ENCODE assay signal across 8 mouse cellular contexts in genomic region chr17:87571345-87571932, GRCm38 (mm10).
DNase-seq lines count a peak whose midpoint lies in the region; ATAC-seq and TF ChIP-seq lines count a peak whose summit lies in the region.

No protein-coding gene starts in this region.

- H3K27ac ChIP-seq in ES-E14 (ENCODE audit: insufficient read depth, low read depth, low read length, poor library complexity, severe bottlenecking) = no peak overlapping the region
- H3K27ac ChIP-seq in forebrain, embryonic 15.5 days (replicated peaks) = no peak overlapping the region
- no peak overlapping the region for H3K27ac ChIP-seq in liver, embryonic 16.5 days (ENCODE audit: low read length)
- peak overlapping the region; percentile 78 for H3K27ac ChIP-seq in neural tube, embryonic 13.5 days (replicated peaks)

- in situ Hi-C loops in ES-E14 (cut with MboI; ENCODE audit: low sequenced_read_pairs in 2 of 2, unreplicated experiment in 2 of 2) = no loop called here

- peak; percentile 91 for ATAC-seq in forebrain, embryonic 15.5 days (replicated peaks)
- ATAC-seq in liver, embryonic 16.5 days (ENCODE audit: low read depth) = peak; percentile 64
- ATAC-seq in neural tube, embryonic 13.5 days (ENCODE audit: low read depth) = peak; percentile 93

- H3K36me3 ChIP-seq in ES-E14 (ENCODE audit: control insufficient read depth, insufficient read depth, low read length, poor library complexity, severe bottlenecking) = no peaks in the 10 kb centered on the region
- no peaks in the 10 kb centered on the region for H3K36me3 ChIP-seq in forebrain, embryonic 15.5 days
- H3K36me3 ChIP-seq in liver, embryonic 16.5 days (ENCODE audit: control insufficient read depth, insufficient read depth) = no peaks in the 10 kb centered on the region
- no peaks in the 10 kb centered on the region for H3K36me3 ChIP-seq in neural tube, embryonic 13.5 days

- peak overlapping the region; percentile 40 for H3K4me2 ChIP-seq in forebrain, embryonic 15.5 days (replicated peaks)
- peak overlapping the region; percentile 39 for H3K4me2 ChIP-seq in liver, embryonic 16.5 days (ENCODE audit: low read depth, low read length)
- H3K4me2 ChIP-seq in neural tube, embryonic 13.5 days = peak overlapping the region; percentile 49

- no peaks in the 10 kb centered on the region for H3K9me3 ChIP-seq in ES-E14 (ENCODE audit: control insufficient read depth, insufficient read depth, low read depth, low read length)
- H3K9me3 ChIP-seq in forebrain, embryonic 15.5 days = no peaks in the 10 kb centered on the region
- H3K9me3 ChIP-seq in liver, embryonic 16.5 days (replicated peaks; ENCODE audit: control insufficient read depth, low read length) = no peaks in the 10 kb centered on the region
- H3K9me3 ChIP-seq in neural tube, embryonic 13.5 days = no peaks in the 10 kb centered on the region

- H3K9ac ChIP-seq in ES-E14 (ENCODE audit: insufficient read depth, low read depth, low read length, poor library complexity, severe bottlenecking) = no peak overlapping the region
- no peak overlapping the region for H3K9ac ChIP-seq in forebrain, embryonic 15.5 days (replicated peaks)
- H3K9ac ChIP-seq in liver, embryonic 16.5 days (ENCODE audit: low read depth, low read length) = no peak overlapping the region
- H3K9ac ChIP-seq in neural tube, embryonic 13.5 days = peak overlapping the region; percentile 58

- H3K4me3 ChIP-seq in ES-E14 (ENCODE audit: insufficient read depth in 1 of 2, low read depth in 1 of 2, low read length in 2 of 2, poor library complexity in 1 of 2, severe bottlenecking in 1 of 2) = peak overlapping the region in 1 of 2 experiments; percentile 9; a peak in 1 of 4 replicates
- H3K4me3 ChIP-seq in forebrain, embryonic 15.5 days = peak overlapping the region; percentile 20
- peak overlapping the region; percentile 3; the same call in 1 of the 2 replicates for H3K4me3 ChIP-seq in liver, embryonic 16.5 days (ENCODE audit: low read depth, low read length)
- peak overlapping the region; percentile 12 for H3K4me3 ChIP-seq in neural tube, embryonic 13.5 days

- DNase-seq in ES-E14 (ENCODE audit: low read depth, low spot score) = peak; percentile 88
- DNase-seq in cerebellum, adult 11-12 months = peak; percentile 88
- peak; percentile 92 to 97 for DNase-seq in heart, postnatal 14 days
- peak; percentile 85 for DNase-seq in large intestine, adult 2 months (ENCODE audit: low read depth, low spot score)
- peak; percentile 87 for DNase-seq in telencephalon, adult 2 months (ENCODE audit: low read depth, low spot score)

- intact Hi-C loops in heart, postnatal 14 days (cut with DNase I) = loop anchor here (1.0 to 5.0 kb wide), 5 partner anchors 41 to 529 kb away; partner anchors contain the start of gene Calm2

- no peaks in the 10 kb centered on the region for H3K27me3 ChIP-seq in forebrain, embryonic 15.5 days
- no peaks in the 10 kb centered on the region for H3K27me3 ChIP-seq in liver, embryonic 16.5 days (ENCODE audit: control insufficient read depth, insufficient read depth, low read depth, low read length)
- H3K27me3 ChIP-seq in neural tube, embryonic 13.5 days = no peaks in the 10 kb centered on the region

- WGBS in forebrain, embryonic 15.5 days = 12% methylated on average over 18 of the region's 18 CpGs
- WGBS in large intestine, adult 2 months = 13% methylated on average over 18 of the region's 18 CpGs
- 13% methylated on average over 18 of the region's 18 CpGs for WGBS in liver, embryonic 16.5 days (ENCODE audit: insufficient replicate concordance)
- WGBS in neural tube, embryonic 13.5 days = 14% methylated on average over 18 of the region's 18 CpGs

- H3K4me1 ChIP-seq in ES-E14 (ENCODE audit: control insufficient read depth in 2 of 2, insufficient read depth in 2 of 2, low read length in 2 of 2, poor library complexity in 1 of 2) = peaks cover 3 to 25% of the 10 kb centered on the region in 2 experiments; a peak in 2 of 4 replicates
- H3K4me1 ChIP-seq in forebrain, embryonic 15.5 days = 0 out of 2 replicates have a peak, but pooled peaks cover 5% of the 10 kb centered on the region
- peaks cover 7% of the 10 kb centered on the region for H3K4me1 ChIP-seq in liver, embryonic 16.5 days (ENCODE audit: control insufficient read depth, low read depth, low read length)
- H3K4me1 ChIP-seq in neural tube, embryonic 13.5 days (replicated peaks) = peaks cover 20% of the 10 kb centered on the region

TF ChIP-seq in ES-E14, 5 proteins besides CTCF, POLR2A, EP300 and RAD21:
- TF ChIP-seq HCFC1 (IDR thresholded peaks at IDR 0.05; ENCODE audit: borderline replicate concordance, insufficient read depth, low read length) (no peak), ZC3H11A (IDR thresholded peaks at IDR 0.05; ENCODE audit: borderline replicate concordance, low read depth, low read length) (peak; percentile 100), ZNF384 (IDR thresholded peaks at IDR 0.05; ENCODE audit: low read depth, low read length) (0 out of 2 replicates have a peak, but pooled peaks have one; percentile 14)
